Comparison of ENCODE assay signal across 7 mouse cellular contexts in the genomic region with DNA sequence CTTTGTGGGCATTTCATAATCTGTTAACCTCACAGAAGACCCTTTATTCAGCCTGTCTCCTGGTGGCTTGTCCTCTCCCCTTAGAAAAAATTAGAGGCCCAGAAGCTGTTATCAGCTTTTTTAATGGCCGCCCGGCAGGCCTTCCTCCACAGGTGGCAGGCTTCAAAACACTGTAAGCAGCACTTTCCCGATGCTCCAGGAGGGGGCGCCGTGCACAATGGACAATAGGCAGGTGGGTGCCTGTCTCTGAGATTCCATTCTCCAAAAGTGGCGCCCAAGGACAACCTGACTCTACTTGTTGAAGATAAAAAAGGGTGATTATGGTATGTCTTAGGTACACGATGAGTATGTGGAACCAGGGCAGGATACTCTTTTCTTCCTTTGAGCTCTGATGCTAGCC.
DNase-seq lines count a peak whose midpoint lies in the region; ATAC-seq and TF ChIP-seq lines count a peak whose summit lies in the region.

No protein-coding gene starts in this region.

- H3K9ac ChIP-seq in neural tube, embryonic 15.5 days (replicated peaks): no peak overlapping the region
- H3K9ac ChIP-seq in embryonic facial prominence, embryonic 14.5 days (ENCODE audit: low read depth, low read length): no peak overlapping the region

- H3K27ac ChIP-seq in neural tube, embryonic 15.5 days (replicated peaks): no peak overlapping the region
- no peak overlapping the region for H3K27ac ChIP-seq in bone marrow macrophage, adult 2 months (ENCODE audit: insufficient read depth, low read depth, low read length)
- no peak overlapping the region for H3K27ac ChIP-seq in embryonic facial prominence, embryonic 14.5 days (replicated peaks; ENCODE audit: low read depth, low read length)

- H3K9me3 ChIP-seq in neural tube, embryonic 15.5 days (replicated peaks): no peaks in the 10 kb centered on the region
- H3K9me3 ChIP-seq in embryonic facial prominence, embryonic 14.5 days (ENCODE audit: control insufficient read depth, low read length): no peaks in the 10 kb centered on the region

- H3K27me3 ChIP-seq in neural tube, embryonic 15.5 days (replicated peaks): no peaks in the 10 kb centered on the region
- H3K27me3 ChIP-seq in embryonic facial prominence, embryonic 14.5 days (replicated peaks; ENCODE audit: control insufficient read depth, insufficient read depth, low read length): no peaks in the 10 kb centered on the region

- DNase-seq in neural tube, embryonic 10.5 days (ENCODE audit: extremely low spot score, low spot score): peak; percentile 43
- DNase-seq in embryonic facial prominence, embryonic 14.5 days (ENCODE audit: low spot score): peak; percentile 20
- DNase-seq in layer of hippocampus, adult 9-11 months: peak; percentile 60
- peak; percentile 81 for DNase-seq in testis, postnatal 10 days (ENCODE audit: low spot score)

- peak; percentile 62 for TF ChIP-seq CTCF in bone marrow macrophage, adult 2 months (IDR thresholded peaks at IDR 0.05; ENCODE audit: low read depth, low read length)

- no peak overlapping the region for H3K4me2 ChIP-seq in neural tube, embryonic 15.5 days
- no peak overlapping the region for H3K4me2 ChIP-seq in embryonic facial prominence, embryonic 14.5 days (ENCODE audit: low read depth, low read length)

- TF ChIP-seq POLR2A in bone marrow macrophage, adult 2 months (IDR thresholded peaks at IDR 0.05; ENCODE audit: borderline replicate concordance, low read depth, low read length): no peak

- H3K4me1 ChIP-seq in neural tube, embryonic 15.5 days: peaks cover 10% of the 10 kb centered on the region
- H3K4me1 ChIP-seq in bone marrow macrophage, adult 2 months (ENCODE audit: control insufficient read depth, insufficient read depth, low read length): no peaks in the 10 kb centered on the region
- H3K4me1 ChIP-seq in embryonic facial prominence, embryonic 14.5 days (ENCODE audit: control insufficient read depth, insufficient read depth, low read length): no peaks in the 10 kb centered on the region

- no peak overlapping the region for H3K4me3 ChIP-seq in neural tube, embryonic 15.5 days (replicated peaks)
- H3K4me3 ChIP-seq in bone marrow macrophage, adult 2 months (ENCODE audit: insufficient read depth, low read length): no peak overlapping the region
- H3K4me3 ChIP-seq in embryonic facial prominence, embryonic 14.5 days (ENCODE audit: low read depth, low read length): no peak overlapping the region

- no peak for ATAC-seq in neural tube, embryonic 15.5 days (ENCODE audit: low FRiP score)
- no peak for ATAC-seq in embryonic facial prominence, embryonic 14.5 days (ENCODE audit: low read depth)
- peak; percentile 66; the same call in 1 of the 2 replicates for ATAC-seq in megakaryocyte-erythroid progenitor cell, adult 5-6 weeks (replicated peaks; ENCODE audit: low FRiP score, low TSS enrichment, poor library complexity, severe bottlenecking)

- H3K36me3 ChIP-seq in neural tube, embryonic 15.5 days: no peaks in the 10 kb centered on the region
- no peaks in the 10 kb centered on the region for H3K36me3 ChIP-seq in embryonic facial prominence, embryonic 14.5 days (ENCODE audit: control insufficient read depth, insufficient read depth, low read length)

- WGBS in neural tube, embryonic 15.5 days: 40% methylated on average over 7 of the region's 7 CpGs
- 34% methylated on average over 7 of the region's 7 CpGs for WGBS in embryonic facial prominence, embryonic 14.5 days

Comparison
In these comparisons a context has a peak if more than half of its experiments do, and no peak if none do; other contexts are left out.
1. DNase-seq: peak in every context shown above with its lines; median percentile 81 in testis, postnatal 10 days; 60 in layer of hippocampus, adult 9-11 months; 43 in neural tube, embryonic 10.5 days; 20 in embryonic facial prominence, embryonic 14.5 days.